Mouse (Mus musculus) ES-E14 (cell line): Measurements from ENCODE around the gene Dpf3.

ENCODE experiments used
- CHD2 ChIP-seq: IDR thresholded peaks from 2 replicates; pipeline ENCODE4 v1.6.1; 2014; ENCODE audit warnings: mild to moderate bottlenecking, low read depth, low read length, inconsistent platforms
- HCFC1 ChIP-seq: IDR thresholded peaks from 2 replicates; pipeline ENCODE4 v1.6.1; 2012; ENCODE audit warnings: low read length, inconsistent platforms, borderline replicate concordance; ENCODE audit not compliant: insufficient read depth
- MAFK ChIP-seq: IDR thresholded peaks from 2 replicates; pipeline ENCODE4 v1.6.1; 2014; ENCODE audit warnings: mild to moderate bottlenecking, low read depth, low read length, inconsistent platforms; ENCODE audit not compliant: insufficient read depth
- ZC3H11A ChIP-seq: IDR thresholded peaks from 2 replicates; pipeline ENCODE4 v1.6.1; 2012; ENCODE audit warnings: low read depth, mild to moderate bottlenecking, inconsistent platforms, low read length, borderline replicate concordance
- ZNF384 ChIP-seq: IDR thresholded peaks from 2 replicates; pipeline ENCODE4 v1.6.1; 2012; ENCODE audit warnings: low read depth, low read length, inconsistent platforms

GRCm38 (mm10) chr12:83328899-83329298 is 158.6 kb downstream of the Dpf3 start:
- no peak for TF ChIP-seq ZNF384
- TF ChIP-seq HCFC1 = no peak
- TF ChIP-seq CHD2 = no peak
- TF ChIP-seq ZC3H11A = no peak
- TF ChIP-seq MAFK = no peak
